Mouse (Mus musculus): ENCODE data around the gene Ambra1. TPM values are rescaled to one million over a fixed set of nuclear protein-coding genes. Genes with fewer than 3 reads are reported as not detected.

Ambra1 gene
- total RNA-seq, 2 experiments from 2014 or later = 45.4 to 47.8 TPM

GRCm38 (mm10) chr2:91933471-91933870, 203.5 kb downstream of the Ambra1 start:
- no peak for DNase-seq (ENCODE audit: low spot score in 2 of 2)

- no peak for DNase-seq (ENCODE audit: low spot score in 2 of 2)
Observed at GRCm38 (mm10) chr2:91934016-91934415, 204.1 kb downstream of the Ambra1 start.

- no peak for DNase-seq (ENCODE audit: low spot score in 2 of 2)
Observed at GRCm38 (mm10) chr2:91934826-91935525, 205.0 kb downstream of the Ambra1 start.

- DNase-seq (ENCODE audit: low spot score in 2 of 2) = no peak
Observed at GRCm38 (mm10) chr2:91936154-91936553, 206.2 kb downstream of the Ambra1 start.

GRCm38 (mm10) chr2:91939303-91939935, 209.5 kb downstream of the Ambra1 start:
- DNase-seq (ENCODE audit: low spot score in 2 of 2) = no peak

- DNase-seq (ENCODE audit: low spot score in 2 of 2) = no peak
Observed at GRCm38 (mm10) chr2:91942356-91942755, 212.4 kb downstream of the Ambra1 start.

- peak; percentile 89 for DNase-seq (ENCODE audit: low spot score in 2 of 2)
Observed at GRCm38 (mm10) chr2:91944170-91944950, 214.4 kb downstream of the Ambra1 start.

GRCm38 (mm10) chr2:91945483-91945882, 215.5 kb downstream of the Ambra1 start, which contains the start of gene Gm9821:
Gene Gm9821 (plus strand): TSS chr2:91945703.
- DNase-seq (ENCODE audit: low spot score in 2 of 2) = no peak

GRCm38 (mm10) chr2:91946836-91947235, 216.9 kb downstream of the Ambra1 start:
- peak in 1 of 2 experiments; percentile 23 for DNase-seq (ENCODE audit: low spot score in 2 of 2)

- peak in 1 of 2 experiments; percentile 28 for DNase-seq (ENCODE audit: low spot score in 2 of 2)
Observed at GRCm38 (mm10) chr2:91947397-91948150, 217.6 kb downstream of the Ambra1 start.

- DNase-seq (ENCODE audit: low spot score in 2 of 2) = no peak
Observed at GRCm38 (mm10) chr2:91948151-91948509, 218.2 kb downstream of the Ambra1 start.

GRCm38 (mm10) chr2:91948792-91949241, 218.9 kb downstream of the Ambra1 start:
- no peak for DNase-seq (ENCODE audit: low spot score in 2 of 2)

- DNase-seq (ENCODE audit: low spot score in 2 of 2) = peak; percentile 45 to 57
Observed at GRCm38 (mm10) chr2:91949411-91950274, 219.7 kb downstream of the Ambra1 start.

GRCm38 (mm10) chr2:91950275-91951085, 220.5 kb downstream of the Ambra1 start:
- peak in 1 of 2 experiments; percentile 42 for DNase-seq (ENCODE audit: low spot score in 2 of 2)

GRCm38 (mm10) chr2:91953825-91954224, 223.9 kb downstream of the Ambra1 start:
- peak in 1 of 2 experiments; percentile 20 for DNase-seq (ENCODE audit: low spot score in 2 of 2)

- DNase-seq (ENCODE audit: low spot score in 2 of 2) = peak in 1 of 2 experiments; percentile 12
Observed at GRCm38 (mm10) chr2:91955121-91955591, 225.2 kb downstream of the Ambra1 start.

GRCm38 (mm10) chr2:91955875-91956274, 225.9 kb downstream of the Ambra1 start:
- DNase-seq (ENCODE audit: low spot score in 2 of 2) = no peak

GRCm38 (mm10) chr2:91957096-91957495, 227.2 kb downstream of the Ambra1 start:
- peak; percentile 72 to 77 for DNase-seq (ENCODE audit: low spot score in 2 of 2)

- no peak for DNase-seq (ENCODE audit: low spot score in 2 of 2)
Observed at GRCm38 (mm10) chr2:91958049-91958448, 228.1 kb downstream of the Ambra1 start.
